Mouse (Mus musculus) layer of hippocampus, adult 9-11 months (tissue): ENCODE data around the gene Cracr2b.
A peak's percentile ranks its signal among the peaks of the same experiment; 100 is the strongest.

Experiments used
- DNase-seq: peaks from one replicate; pipeline ENCODE4 v3.0.0; 2022

Cracr2b gene

DNA sequence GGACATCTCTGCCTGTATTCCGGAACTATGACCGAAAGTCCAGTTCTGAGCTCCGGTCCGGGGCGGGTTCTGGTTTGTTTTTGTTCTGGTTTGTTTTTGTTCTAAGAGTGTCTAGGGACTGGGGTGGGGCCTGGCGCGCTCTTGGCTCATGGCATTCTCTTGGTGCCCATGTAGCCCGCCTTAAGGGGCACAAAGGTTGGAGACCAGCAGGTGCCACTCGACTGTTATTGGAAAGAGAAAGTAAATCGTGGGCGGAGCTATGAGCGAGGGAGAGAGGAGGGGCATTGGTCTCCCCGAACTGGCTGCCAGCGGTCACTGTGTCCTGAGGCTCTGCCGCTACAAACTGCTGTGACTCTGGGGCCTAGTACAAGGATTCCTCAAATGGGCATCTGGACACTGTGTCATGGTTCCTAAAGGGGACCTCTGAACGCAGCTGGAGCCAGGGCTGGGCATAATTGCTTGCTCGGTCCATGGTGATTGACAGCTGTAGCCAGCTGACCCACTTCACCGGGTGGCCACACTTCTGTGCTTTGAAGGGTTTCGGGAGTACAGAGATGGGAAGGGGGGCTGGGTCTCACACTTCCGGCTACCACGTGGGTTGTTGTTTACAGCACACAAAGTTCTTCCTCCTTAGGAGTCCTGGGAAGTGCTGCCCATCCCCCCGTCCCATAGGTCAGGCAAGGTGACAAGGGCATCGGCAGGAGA, 5.1 kb upstream of the Cracr2b start:
- peak; percentile 66 for DNase-seq

DNA sequence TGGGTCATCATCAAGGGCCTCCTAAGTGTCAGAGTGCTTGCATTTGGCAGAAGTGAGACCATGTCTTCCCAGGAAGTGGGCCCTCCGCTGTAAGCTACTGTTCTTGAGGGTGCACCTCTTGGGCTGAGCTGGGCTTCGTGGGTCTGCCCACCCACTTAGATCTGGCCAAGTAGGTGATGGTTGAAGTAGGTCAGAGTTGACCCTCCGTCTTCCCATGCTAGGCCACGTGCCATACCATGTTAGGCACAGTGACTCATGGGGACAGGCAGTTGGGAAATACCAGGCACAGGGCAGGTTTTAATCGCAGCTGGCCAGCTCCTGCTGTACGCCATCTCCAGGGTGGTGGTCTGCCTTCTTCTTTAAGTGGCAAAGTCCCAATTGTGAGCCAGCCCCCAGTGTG, 4.2 kb upstream of the Cracr2b start:
- DNase-seq = no peak

DNA sequence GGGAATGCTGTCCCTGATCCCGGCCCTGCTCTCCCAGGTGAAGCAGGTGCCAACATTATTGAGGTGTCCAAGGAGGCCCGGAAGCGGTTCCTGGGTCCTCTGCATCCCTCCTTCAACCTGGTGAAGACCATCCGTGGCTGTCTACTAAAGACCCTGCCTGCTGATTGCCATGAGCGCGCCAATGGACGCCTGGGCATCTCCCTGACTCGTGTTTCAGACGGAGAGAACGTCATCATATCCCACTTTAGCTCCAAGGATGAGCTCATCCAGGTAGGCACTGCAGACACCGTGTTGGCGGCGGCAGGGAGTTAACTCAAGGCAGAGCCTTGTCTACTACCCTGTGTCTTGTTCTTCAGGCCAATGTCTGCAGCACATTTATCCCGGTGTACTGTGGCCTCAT, 3.7 kb upstream of the Cracr2b start:
- DNase-seq = no peak

DNA sequence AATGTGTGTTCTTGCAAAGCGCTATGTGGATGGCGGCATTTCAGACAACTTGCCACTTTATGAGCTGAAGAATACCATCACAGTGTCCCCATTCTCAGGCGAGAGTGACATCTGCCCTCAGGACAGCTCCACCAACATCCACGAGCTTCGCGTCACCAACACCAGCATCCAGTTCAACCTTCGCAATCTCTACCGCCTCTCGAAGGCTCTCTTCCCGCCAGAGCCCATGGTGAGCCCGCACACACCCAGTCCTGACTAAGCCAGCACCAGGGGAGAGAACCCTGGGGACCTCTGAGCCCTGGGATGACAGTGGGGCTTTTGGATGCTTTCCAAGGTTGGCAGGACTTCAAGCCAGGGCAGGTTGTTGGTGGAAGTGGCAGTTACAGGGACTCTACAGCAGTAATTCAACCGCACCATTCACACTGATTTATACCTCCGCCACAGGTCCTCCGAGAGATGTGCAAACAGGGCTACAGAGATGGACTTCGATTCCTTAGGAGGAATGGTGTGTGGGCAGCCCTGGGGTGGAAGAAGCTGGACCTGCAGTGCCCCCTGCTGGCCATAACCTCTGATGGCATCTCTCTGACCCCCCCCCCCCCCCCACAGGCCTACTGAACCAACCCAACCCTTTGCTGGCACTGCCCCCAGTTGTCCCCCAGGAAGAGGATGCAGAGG, 2.8 kb upstream of the Cracr2b start:
- no peak for DNase-seq

DNA sequence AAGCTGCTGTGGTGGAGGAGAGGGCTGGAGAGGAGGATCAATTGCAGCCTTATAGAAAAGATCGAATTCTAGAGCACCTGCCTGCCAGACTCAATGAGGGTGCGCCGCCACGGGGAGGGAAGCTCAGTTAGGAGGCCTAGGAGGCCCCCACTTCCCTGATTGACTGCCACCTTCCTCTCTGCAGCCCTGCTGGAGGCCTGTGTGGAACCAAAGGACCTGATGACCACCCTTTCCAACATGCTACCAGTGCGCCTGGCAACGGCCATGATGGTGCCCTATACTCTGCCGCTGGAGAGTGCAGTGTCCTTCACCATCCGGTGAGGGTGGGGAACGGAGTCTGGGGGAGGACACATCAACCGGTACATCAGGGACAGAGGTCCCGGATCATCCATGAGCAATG, 2.2 kb upstream of the Cracr2b start:
- DNase-seq = no peak

DNA sequence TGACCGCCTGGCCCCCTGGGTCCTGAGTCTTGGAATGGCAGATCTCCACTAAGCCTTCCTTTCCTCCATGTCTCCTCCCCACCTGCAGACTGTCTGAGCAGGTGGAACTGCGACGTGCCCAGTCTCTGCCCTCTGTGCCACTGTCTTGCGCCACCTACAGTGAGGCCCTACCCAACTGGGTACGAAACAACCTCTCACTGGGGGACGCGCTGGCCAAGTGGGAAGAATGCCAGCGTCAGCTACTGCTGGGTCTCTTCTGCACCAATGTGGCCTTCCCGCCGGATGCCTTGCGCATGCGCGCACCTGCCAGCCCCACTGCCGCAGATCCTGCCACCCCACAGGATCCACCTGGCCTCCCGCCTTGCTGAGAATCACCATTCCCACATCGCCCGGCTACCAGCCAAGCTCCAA, 1.6 kb upstream of the Cracr2b start:
- DNase-seq = no peak

DNA sequence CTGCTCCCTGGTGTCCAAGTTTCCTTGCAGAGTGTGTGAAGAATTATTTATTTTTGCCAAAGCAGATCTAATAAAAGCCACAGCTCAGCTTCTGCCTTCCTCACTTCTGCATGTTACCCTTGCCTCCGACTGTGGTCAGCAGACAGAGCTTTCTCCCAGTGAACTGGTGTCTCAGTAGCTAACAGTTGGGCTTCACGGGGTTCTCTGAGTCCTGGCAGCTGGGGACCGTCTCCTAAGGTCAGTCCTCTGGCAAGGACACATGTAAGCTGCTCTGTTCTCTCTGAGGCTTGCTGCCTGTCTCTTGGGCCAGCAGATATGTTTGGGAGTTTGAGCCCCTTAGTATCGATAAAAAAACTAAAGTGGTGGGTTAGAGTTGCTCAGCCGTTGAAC, 898 bp upstream of the Cracr2b start:
- no peak for DNase-seq

DNA sequence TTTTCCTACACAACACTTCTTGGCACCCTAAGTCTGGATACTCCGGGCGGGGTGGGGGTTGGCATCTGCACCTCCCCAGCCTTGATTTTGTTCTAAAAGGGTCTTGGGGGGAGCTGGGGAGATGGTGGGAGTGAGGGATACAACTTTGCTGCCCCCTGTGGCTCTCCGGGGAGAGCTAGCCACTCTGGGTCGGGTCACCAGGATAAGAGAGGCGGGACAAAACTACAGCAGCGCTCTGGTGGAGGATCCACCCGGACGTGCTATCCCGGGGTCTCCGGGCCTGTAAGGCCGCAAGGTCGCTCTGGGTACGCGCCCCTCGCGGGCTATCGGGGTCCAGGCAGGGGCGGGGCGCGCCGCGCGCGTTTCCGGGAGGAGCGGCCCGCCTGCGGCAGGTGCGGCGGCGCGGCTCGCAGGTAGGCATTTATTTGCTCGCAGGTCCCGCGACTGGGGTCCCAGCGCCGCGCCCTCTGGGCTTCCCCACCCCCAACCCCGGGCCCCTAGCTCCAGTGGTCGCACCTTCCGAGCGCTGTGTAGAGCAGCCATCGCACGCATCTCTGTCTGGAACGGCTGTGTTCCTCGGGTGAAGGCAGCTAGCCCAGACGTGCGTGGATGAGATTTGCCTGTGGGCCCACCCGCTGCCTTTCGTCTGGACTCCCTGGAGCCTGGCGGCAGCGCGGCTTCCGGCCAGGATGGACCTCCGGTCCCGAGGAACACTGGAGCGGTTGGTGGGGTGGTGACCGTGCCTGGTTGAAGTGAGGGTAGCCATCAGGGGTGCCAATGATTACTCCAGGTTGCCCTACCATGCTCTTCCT, 833 bp downstream of the Cracr2b start:
- no peak for DNase-seq

DNA sequence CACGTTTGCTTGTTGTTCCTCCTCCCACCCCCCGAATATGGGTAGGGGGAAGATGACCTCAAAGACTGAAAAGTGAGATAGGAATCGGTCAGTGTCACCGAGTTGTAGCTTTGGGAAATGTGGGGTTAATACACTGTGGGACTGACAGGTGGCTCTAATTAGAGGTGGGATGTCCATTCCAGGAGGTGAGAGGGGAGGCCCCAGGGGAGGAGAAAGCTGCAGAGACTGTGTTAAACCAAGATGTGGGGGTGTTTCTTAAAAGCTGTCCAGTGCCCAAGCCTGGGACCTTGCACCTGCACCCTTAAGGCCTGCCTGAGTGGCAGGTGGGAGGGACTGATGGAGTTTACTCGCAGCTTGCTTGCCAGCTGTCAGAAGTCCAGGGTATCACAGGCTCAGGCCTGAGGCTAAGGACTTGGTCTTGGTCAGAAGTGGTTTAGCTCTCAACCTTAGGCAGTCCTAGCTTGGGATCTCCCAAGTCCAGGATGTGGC, 1.5 kb downstream of the Cracr2b start:
- no peak for DNase-seq

DNA sequence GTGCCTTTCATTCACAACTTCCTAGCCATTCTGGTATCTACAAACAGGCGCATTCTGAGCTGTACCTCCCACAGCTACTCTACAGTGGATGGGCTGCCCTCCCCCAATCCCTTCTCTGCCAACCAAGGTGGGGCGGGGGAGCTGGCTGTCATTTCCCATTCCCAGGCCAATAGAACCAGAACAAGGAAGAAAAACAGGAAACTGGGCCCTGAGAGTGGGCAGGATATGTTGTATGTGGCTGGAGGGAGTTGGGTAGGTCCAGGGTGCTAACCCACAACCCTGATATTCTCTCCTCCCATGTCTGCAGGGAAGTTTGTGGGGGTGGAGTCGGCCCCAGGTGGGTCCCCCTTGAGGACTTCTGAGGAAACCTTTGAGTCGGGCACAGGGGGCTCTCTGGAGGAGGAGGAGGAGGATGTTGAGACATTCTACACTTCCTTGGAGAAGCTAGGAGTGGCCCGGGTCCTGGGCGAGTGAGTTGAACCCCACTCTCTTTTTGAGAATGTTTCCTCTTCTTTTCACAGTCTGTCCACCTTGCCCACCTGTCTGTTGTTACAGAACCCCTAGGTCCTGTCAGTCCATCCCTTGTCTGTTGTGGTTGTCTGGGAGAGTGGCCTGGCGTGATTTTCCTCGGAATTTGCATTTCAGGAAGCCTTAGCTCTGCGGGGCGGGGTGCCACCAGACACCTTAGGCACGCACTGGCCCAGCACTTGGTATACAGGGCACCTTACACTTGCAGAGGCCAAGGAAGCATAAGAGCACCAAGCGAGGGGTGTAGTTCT, 3.1 kb downstream of the Cracr2b start:
- DNase-seq = no peak

DNA sequence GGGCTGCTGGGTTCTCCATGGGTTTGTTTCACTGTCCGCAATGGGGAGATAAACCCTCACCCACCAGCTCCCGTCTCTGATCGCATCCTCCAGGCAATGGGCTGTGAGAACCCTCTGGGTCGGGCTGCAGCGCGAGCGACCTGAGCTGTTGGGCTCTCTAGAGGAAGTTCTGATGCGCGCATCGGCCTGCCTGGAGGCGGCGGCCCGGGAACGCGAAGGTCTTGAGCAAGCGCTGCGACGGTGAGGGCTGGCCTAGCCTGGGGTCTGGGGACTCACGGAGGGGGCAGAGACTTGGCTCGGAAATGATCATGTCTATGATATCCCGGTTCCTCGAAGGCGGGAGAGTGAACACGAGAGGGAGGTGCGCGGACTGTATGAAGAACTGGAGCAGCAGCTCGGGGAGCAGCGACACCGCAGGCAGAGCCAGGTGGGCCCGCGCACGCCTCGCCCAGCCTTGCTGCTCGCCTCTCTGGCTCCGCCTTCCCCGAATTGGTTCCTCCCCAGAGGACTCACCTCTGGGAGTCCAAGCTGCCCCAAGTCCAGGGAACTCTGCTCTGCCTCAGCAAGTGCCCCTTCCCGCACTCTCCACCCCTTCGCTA, 3.8 kb downstream of the Cracr2b start:
- DNase-seq = no peak

DNA sequence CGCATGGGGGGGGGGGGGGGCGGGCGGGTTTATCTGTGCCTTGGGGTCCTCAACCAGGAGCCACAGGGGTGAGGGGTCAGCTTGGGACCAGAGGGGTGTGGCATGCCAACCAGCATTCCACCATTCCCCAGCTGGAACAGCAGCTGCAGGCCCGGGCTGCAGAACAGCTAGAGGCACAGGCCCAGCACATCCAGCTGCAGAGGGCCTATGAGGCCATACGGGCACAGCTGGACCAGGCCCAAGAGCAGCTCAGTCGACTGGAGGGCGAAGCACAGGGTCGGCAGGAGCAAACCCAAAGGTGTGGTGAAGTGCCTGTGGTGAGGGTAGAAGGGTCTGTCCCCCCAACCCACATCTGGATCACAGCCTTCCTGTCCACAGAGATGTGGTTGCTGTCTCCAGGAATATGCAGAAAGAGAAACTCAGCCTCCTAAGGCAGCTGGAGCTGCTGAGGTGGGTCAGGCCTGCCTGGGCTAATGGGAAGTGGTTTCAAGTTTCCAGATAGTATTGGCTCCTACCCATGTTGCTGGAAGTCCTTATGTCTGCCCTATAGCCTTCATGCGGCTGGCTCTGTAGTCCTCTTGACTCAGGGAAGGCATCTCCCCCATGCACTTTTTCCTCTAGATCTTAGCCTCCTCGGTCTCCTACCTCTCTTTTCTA, 4.6 kb downstream of the Cracr2b start:
- no peak for DNase-seq

DNA sequence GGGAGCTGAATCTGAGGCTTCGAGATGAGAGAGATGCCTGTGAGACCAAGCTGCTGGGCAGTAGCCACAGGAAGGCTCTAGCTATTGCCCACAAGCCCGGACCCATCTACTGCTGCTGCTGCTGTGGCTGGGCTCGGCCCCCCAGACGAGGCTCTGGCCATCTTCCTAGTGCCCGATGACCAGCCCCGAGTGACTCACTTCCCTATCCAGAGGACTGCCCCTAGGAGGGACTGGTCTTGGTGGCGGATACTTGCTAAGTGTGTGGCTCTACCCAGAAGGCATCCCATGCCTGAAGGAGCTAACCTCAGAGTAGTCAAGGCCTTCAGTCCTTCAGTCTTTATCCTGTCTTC, 5.1 kb downstream of the Cracr2b start:
- DNase-seq = no peak

DNA sequence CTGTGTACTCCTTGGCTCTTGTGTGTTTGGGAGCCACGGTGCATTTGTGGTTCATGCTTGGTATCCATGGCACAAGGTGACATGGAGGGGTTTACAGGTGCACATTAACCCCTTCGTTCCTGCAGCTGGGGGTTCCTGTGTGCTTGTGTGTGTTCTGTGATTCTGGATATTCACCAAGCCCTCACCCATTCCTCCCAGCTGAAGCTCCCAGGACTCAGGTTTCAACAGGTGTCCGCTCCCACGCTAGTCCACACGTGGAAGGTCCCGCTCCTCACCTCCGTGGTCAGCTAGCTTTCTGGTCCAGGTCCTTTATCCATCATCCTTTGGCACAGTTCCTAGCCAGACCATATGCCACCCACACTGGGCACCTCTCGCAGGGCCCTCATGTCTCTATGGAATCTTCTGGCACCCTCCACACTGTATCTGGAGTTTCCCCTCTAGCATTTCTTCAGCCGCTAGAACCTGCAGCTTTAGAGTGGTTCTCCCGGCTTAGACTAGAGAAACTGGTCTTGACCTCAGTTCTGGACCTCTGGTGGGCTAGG, 5.8 kb downstream of the Cracr2b start:
- DNase-seq = no peak

DNA sequence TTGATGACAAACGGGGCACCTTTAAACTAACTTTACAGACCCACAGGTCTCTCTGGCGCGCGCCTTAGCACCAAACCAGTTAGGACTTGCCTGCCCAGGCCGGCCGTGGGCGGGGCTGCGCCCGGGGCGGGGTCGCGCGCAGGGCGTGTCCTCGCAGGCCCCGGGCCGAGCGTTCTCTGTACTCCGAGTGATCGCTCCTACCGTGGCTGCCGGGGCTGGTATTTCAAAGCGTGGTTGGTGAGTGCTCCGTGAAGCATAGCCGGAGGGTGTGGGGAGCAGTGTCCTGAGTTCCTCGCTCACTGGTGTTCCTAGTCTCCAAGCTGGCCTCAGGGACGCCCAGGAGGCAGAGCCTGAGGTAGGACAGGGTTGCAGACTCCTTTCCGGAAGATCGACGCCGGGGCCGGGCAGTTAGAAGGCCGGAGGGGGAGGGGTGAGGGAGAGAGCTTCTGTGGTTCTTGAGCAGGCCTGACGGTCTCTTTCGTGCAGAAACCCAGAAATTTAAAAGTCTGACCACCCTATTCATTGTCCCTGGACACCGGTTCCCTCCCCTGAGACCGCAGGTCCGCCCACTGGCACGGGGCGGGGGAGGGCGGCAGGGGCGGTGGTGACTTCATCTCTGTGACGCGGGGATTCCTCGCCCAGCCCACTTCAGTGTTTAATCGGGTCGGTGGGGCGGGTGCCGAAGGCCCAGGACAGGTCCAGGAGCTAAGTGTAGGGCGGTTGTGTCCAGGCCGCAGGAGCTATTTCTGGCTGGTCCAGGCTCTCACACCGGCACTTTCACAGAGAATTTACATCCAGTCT, 6.5 kb downstream of the Cracr2b start, which contains the start of gene Cd151:
Gene Cd151 (plus strand): TSS at position 163 of the 801 bp plus-strand sequence.
- peak; percentile 72 for DNase-seq

DNA sequence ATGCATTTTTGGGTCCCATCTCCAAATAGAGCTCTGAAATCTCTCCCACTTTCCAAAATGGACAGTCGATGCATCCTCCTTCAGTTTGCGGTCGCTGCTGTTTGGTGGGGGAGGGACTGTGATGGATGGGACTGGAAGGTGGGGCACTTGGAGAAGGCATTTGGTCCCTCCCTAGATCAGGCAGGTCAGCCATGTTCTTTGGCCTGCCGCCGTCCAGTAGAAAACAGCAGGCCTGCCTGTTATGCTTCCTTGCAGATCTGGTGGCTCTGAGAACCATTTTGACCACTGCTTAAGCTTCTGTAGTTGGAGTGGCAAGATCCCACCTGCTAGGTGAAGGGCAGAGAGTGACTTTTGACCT, 7.2 kb downstream of the Cracr2b start:
- no peak for DNase-seq

DNA sequence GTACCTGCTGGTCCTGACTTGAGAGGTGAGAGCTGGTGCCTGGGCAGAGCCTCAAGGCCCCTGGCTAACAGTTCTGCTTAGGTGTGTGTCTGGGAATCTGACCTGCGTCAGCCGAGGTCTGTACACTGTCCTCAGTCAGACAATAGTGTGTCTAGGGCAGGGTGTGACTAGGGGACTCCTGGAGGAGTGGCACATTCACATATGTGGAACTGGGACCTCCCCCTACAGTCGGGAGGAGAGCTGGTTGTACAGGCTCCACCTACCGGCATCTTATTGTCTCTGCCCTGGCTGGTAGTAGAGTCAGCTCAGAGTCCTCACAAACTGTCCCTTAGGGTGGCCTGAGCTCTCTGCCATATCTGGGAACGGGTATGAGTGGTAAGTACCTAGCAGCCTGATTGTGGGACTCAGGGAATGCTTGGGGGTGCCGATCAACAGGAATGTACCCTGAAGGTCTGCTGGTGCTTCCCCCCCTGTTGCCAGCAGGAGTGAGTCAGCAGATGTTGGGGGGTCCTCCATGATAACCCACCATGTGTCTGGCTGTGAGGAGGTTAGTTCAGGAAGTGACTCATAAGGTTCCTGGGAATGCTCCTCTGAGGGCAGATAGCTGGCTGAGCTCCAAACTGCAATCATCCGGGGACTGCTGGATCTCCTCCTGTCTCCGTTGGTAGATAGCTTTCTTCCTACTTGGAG, 7.8 kb downstream of the Cracr2b start:
- DNase-seq = peak; percentile 70

DNA sequence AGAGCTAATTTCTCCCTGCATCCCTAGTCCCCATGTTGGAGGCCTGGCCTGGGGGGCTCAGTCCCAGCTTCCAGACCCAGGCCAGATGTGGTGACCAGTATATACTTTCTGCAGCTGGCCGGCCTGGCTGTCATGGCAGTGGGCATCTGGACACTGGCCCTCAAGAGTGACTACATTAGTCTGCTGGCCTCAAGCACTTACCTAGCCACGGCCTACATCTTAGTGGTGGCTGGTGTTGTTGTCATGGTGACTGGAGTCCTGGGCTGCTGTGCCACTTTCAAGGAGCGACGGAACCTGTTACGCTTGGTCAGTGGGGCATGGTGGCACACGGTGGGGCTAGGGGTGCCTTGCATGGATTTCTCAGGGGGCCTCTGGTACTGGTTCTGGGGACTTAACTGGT, 8.5 kb downstream of the Cracr2b start:
- no peak for DNase-seq

DNA sequence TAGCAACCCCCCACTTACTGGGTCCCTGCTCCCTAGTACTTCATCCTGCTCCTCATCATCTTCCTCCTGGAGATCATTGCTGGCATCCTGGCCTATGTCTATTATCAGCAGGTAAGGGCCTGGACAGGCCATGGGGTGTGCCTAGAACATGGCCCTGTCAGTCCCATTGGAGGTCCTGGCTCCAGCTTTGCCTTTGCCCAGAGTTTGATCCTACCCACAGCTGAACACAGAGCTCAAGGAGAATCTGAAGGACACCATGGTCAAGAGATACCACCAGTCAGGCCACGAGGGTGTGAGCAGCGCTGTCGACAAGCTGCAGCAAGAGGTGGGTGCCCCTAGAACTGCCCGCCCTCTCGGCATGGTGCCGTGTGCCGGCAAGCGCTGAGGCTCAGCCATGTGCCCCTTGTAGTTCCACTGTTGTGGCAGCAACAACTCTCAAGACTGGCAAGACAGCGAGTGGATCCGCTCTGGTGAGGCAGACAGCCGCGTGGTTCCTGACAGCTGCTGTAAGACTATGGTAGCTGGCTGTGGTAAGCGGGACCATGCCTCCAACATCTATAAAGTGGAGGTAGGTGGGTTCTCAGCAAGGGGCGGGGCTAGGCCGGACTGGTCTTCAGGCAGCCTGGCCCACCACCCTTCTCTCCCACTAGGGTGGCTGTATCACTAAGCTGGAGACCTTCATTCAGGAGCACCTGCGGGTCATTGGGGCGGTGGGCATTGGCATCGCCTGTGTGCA, 9.2 kb downstream of the Cracr2b start:
- DNase-seq = no peak

DNA sequence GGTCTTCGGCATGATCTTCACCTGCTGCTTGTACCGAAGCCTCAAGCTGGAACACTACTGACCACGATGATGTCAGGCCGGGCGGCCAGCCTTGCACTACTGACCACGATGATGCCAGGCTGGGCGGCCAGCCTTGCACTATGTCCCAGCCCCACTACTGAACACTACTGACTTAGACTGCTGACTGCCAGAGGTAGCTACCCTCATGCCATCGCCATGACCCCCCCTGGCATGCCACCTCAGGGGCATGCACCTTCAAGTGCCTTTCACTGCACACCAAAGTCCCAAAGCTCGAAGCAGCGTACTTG, 9.7 kb downstream of the Cracr2b start:
- DNase-seq = no peak
